Mouse (Mus musculus) forebrain, embryonic 16.5 days (tissue): ENCODE results near the gene Msantd3. TPM values are rescaled to one million over a fixed set of nuclear protein-coding genes. Genes with fewer than 3 reads are reported as not detected.

ENCODE experiments used
- ATAC-seq: fragments of 200-750 bp; cut with Nextera tagmentation; 2 replicates; pipeline ENCODE4 v1.8.0; 2017; ENCODE audit warnings: mild to moderate bottlenecking, moderate library complexity
- H3K27ac ChIP-seq: fragments of 300-500 bp; sonication (generic); 2 replicates; pipeline ENCODE4 v1.5.1; 2014; ENCODE audit warnings: low read length, control low read depth
- H3K27me3 ChIP-seq: fragments of 300-500 bp; sonication (generic); replicated peaks from 2 replicates; pipeline ENCODE4 v1.6.1; 2014; ENCODE audit warnings: low read length; ENCODE audit not compliant: control insufficient read depth, insufficient read depth
- H3K36me3 ChIP-seq: fragments of 300-500 bp; sonication (generic); 2 replicates; pipeline ENCODE4 v1.6.1; 2014; ENCODE audit not compliant: control insufficient read depth, insufficient read depth
- H3K4me1 ChIP-seq: fragments of 300-500 bp; sonication (generic); replicated peaks from 2 replicates; pipeline ENCODE4 v1.6.1; 2014; ENCODE audit warnings: low read length; ENCODE audit not compliant: control insufficient read depth, insufficient read depth
- H3K4me2 ChIP-seq: fragments of 300-500 bp; sonication (generic); 2 replicates; pipeline ENCODE4 v1.6.1; 2014; ENCODE audit warnings: mild to moderate bottlenecking, low read length, control low read depth
- H3K4me3 ChIP-seq: fragments of 300-500 bp; sonication (generic); replicated peaks from 2 replicates; pipeline ENCODE4 v1.5.1; 2014; ENCODE audit warnings: mild to moderate bottlenecking, low read length, control low read depth
- H3K9ac ChIP-seq: fragments of 300-500 bp; sonication (generic); replicated peaks from 2 replicates; pipeline ENCODE4 v1.6.1; 2014; ENCODE audit warnings: low read depth, low read length, control low read depth
- H3K9me3 ChIP-seq: fragments of 300-500 bp; sonication (generic); 2 replicates; pipeline ENCODE4 v1.6.1; 2016; ENCODE audit warnings: low read length; ENCODE audit not compliant: control insufficient read depth
- WGBS: fragments of 180-500 bp; shearing (Covaris S2); extraction: QIAGEN DNeasy Blood & Tissue Kit; methylation state at CpG from one replicate; pipeline ENCODE4 v1.1.7; 2014; 5-methylcytosine and 5-hydroxymethylcytosine counted together
- polyA plus RNA-seq: library from polyadenylated mRNA; unstranded; fragments of >200 nt; fragmentation: Nextera tagmentation; extraction: Ambion mirVana; gene quantifications from 2 replicates; pipeline ENCODE4 v1.2.1, GENCODE M21; 2015

The Msantd3 gene
- 38.6 and 45.5 TPM in 2 replicates for polyA plus RNA-seq

DNA sequence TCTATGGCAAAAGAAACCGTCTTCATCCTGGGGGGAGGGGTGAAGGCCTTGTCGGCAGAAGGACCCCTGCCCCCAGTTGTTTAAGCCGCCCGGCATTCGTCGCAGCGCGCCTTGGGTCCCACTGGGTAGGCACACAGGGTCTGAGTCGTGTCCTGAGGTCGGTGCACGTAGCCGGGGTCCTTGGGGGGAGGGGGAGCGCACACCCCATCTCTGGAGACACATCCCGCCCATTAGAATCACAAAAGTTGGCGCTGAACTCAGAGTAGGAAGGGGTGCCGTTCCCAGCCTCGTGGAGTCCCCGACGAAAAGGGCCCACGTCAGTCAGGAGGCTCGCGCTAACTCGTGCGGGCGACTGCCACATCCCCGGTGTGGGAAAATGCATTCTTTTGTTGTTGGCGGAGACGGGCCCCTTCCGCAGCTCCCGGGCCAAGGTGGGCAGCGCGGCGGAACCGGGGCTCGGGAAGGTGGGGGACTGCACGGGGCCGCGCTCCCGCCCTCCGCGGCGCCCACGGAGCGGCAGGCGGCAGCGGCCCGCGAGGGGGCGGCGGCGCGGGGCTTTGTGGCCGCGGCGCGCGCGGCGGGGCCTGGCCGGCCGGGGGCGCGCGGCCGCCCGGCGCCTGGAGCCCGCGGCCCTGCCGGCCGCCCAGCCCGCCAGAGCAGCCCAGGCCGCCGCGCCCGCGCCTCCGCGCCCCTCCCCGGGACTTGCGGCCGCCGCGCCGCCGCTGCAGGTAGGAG is at the start of gene Msantd3:
Gene Msantd3, plus strand, starts transcription at position 95 of the 735 bp plus-strand sequence.
- WGBS = 0% methylated on average over 51 of the region's 86 CpGs

DNA sequence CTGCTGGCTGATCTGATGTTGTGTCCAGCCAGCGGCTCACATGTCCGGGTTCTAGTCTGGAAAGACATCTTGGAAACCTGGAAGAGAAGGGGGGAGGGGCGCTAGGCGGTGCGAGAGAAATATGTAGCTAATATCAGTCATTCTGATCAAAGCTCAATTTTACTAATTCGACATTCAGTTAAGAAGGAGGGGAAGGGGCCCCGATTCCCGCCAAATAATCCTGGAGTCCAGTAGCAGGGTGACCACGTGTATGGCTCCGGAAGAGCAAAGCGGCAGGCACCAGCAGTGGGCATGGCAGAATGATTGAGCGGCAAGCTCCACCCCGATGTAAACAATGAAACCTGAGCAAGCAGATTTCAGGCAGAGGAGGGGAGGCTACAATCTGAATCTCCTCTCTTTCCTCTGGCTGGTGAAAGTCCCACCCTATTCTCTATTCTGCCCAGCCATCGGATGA is 48.4 kb upstream of the Msantd3 start:
- H3K9ac ChIP-seq = peak overlapping the region; percentile 38; the same call in 1 of the 2 replicates

More for the DNA sequence above, at the start of gene Msantd3:
- H3K4me2 ChIP-seq = peak within 1 kb of the TSS; percentile 83
- peaks cover 28% of the 10 kb centered on the region for H3K4me1 ChIP-seq
- no peaks in the 10 kb centered on the region for H3K27me3 ChIP-seq
- ATAC-seq = peak; percentile 67
- no peaks in the 10 kb centered on the region for H3K9me3 ChIP-seq
- H3K27ac ChIP-seq = peak within 1 kb of the TSS; percentile 88
- H3K9ac ChIP-seq = peak within 1 kb of the TSS; percentile 99
- no peaks in the 10 kb centered on the region for H3K36me3 ChIP-seq
- peak within 1 kb of the TSS; percentile 82 for H3K4me3 ChIP-seq

DNA sequence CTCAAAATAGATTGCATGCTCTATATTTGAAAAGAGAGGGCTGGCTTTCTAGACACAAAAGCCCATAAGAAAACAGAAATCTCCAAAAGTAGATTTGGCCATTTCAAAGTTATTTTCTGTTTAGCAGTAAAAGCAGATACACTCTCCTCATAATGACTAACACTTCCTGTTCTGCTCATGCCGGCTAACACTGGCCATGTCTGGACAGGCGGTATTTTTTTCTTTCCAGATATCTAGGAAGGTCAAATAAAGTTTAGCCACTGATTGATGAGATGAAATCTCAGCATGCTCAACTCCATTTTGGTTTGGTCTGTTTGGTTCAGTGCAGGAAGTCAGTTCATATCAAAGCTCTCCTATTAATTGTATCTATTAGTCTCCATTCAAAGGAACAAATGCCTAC is 47.2 kb upstream of the Msantd3 start:
- Histone ChIP-seq H3K4me1 (0 out of 2 replicates have a peak, but pooled peaks cover 2% of the 10 kb centered on the region), H3K27ac (no peak overlapping the region), H3K9me3 (no peaks in the 10 kb centered on the region), H3K4me2 (no peak overlapping the region), H3K36me3 (no peaks in the 10 kb centered on the region), H3K9ac (no peak overlapping the region), H3K4me3 (no peak overlapping the region), H3K27me3 (no peaks in the 10 kb centered on the region)
- no peak for ATAC-seq
- WGBS = 92% methylated on average over 2 of the region's 2 CpGs

More for the DNA sequence above, 48.4 kb upstream of the Msantd3 start:
- H3K27ac ChIP-seq = no peak overlapping the region
- ATAC-seq = peak; percentile 65
- H3K9me3 ChIP-seq = no peaks in the 10 kb centered on the region
- no peaks in the 10 kb centered on the region for H3K27me3 ChIP-seq
- H3K4me2 ChIP-seq = peak overlapping the region; percentile 42
- no peaks in the 10 kb centered on the region for H3K36me3 ChIP-seq
- peak overlapping the region; percentile 35 for H3K4me3 ChIP-seq
- WGBS = 15% methylated on average over 14 of the region's 14 CpGs
- H3K4me1 ChIP-seq = 0 out of 2 replicates have a peak, but pooled peaks cover 2% of the 10 kb centered on the region

DNA sequence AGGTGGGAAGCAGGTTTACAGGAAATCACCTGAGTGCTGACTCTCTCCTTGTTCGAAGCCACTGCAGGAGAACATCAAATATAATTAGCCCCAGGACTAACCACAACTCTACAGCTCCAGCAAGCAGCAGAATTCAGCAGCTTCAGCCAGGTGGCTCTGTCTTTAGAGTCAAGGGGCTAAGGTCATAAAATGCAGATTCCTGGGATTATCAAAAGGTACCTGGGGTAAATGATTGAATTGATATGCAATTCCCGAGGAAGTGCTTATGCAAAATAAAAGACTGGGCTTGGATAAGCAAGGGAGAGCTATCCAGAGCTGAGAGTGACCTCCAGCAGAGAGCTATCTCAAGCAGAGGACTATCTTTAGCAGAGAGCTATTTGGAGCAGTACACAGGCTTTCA is 28.9 kb upstream of the Msantd3 start:
- Histone ChIP-seq H3K4me3 (no peak overlapping the region), H3K4me2 (no peak overlapping the region), H3K9me3 (0 out of 2 replicates have a peak, but pooled peaks cover 3% of the 10 kb centered on the region), H3K36me3 (no peaks in the 10 kb centered on the region), H3K27ac (no peak overlapping the region), H3K4me1 (no peaks in the 10 kb centered on the region), H3K9ac (no peak overlapping the region), H3K27me3 (no peaks in the 10 kb centered on the region)
- WGBS = 68% methylated on average over 2 of the region's 2 CpGs
- ATAC-seq = no peak

DNA sequence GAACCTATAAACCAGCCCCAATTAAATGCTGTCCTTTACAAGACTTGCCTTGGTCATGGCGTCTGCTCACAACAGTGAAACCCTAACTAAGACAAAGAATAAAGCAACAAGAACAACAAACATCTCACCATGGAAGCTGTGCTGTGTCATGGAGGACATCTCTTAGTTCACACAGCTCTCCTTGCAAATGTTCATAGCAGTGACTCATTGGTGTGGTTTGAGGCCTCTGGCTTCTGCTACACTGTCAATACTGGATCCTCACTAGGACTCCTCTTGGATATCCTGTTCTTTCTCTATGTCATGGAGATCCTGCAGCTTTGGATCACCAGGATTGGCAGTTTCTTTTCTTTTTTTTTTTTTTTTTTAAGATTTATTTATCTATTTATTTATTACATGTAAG is 10.2 kb upstream of the Msantd3 start:
- 97% methylated on average over 1 of the region's 1 CpGs for WGBS
- H3K4me2 ChIP-seq = no peak overlapping the region
- no peaks in the 10 kb centered on the region for H3K4me1 ChIP-seq
- H3K9ac ChIP-seq = no peak overlapping the region
- no peaks in the 10 kb centered on the region for H3K36me3 ChIP-seq
- H3K4me3 ChIP-seq = no peak overlapping the region
- no peaks in the 10 kb centered on the region for H3K27me3 ChIP-seq
- no peaks in the 10 kb centered on the region for H3K9me3 ChIP-seq
- ATAC-seq = no peak
- no peak overlapping the region for H3K27ac ChIP-seq

DNA sequence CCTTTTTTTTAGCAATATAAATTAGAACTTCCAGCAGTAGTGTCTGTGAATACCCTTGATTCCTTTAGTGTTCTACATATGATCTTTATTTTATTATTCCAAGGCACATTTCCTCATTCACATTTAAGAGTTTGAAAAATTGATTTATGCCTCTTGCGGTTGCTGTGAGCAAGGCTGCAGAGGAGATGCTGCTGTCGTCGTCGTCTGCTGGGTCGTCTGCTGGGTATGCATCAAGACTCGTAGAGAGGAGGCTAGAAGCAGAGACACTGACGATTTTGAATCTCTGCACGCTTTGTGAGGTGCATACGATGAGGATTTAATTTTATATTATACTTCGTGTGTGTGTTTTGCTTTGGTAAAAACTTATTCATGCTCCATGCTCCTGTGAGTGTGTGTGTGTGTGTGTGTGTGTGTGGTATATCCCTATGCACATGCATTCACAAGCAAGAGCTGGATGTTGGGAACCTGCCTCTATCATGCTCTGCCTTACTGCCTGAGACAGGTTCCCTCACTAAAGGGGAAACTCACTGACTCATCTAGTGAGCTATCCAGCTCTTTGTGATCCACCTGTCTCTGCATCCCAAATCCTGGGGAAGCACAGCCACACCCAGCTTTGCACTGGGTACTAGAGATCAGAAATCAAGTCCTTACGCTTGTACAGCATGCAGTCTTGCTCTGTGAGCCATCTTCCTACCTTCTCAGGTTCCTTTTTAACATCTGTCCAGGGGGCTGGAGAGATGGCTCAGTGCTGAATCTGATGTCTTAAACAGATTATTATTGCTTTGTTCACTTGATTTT is 7.7 kb upstream of the Msantd3 start:
- no peaks in the 10 kb centered on the region for H3K9me3 ChIP-seq
- no peak overlapping the region for H3K27ac ChIP-seq
- no peak overlapping the region for H3K4me3 ChIP-seq
- no peaks in the 10 kb centered on the region for H3K4me1 ChIP-seq
- ATAC-seq = no peak
- 81% methylated on average over 11 of the region's 11 CpGs for WGBS
- H3K27me3 ChIP-seq = no peaks in the 10 kb centered on the region
- H3K9ac ChIP-seq = no peak overlapping the region
- no peak overlapping the region for H3K4me2 ChIP-seq
- no peaks in the 10 kb centered on the region for H3K36me3 ChIP-seq

DNA sequence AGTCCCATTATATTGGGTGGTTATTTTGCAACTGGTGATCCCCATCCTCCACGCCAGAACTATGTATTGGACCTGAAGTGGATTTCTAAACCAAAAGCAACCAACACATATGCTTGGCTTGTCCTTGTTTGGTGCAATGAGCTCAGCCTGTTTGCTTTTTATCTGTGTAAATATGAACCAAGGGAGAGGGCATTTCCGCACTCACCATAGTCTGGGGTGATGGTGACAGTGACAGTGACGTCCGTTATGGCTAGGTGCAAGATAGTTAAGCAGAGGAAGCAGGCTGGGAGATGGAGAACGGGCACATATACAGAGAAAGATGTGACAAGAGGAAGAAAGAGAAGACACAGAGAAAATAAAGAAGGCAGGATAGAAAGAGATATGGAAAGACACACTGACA is 3.5 kb upstream of the Msantd3 start:
- H3K36me3 ChIP-seq = no peaks in the 10 kb centered on the region
- no peak overlapping the region for H3K4me3 ChIP-seq
- no peaks in the 10 kb centered on the region for H3K27me3 ChIP-seq
- ATAC-seq = no peak
- H3K4me1 ChIP-seq = peaks cover 3% of the 10 kb centered on the region
- no peak overlapping the region for H3K4me2 ChIP-seq
- no peak overlapping the region for H3K27ac ChIP-seq
- no peaks in the 10 kb centered on the region for H3K9me3 ChIP-seq
- H3K9ac ChIP-seq = no peak overlapping the region
- 78% methylated on average over 5 of the region's 5 CpGs for WGBS

DNA sequence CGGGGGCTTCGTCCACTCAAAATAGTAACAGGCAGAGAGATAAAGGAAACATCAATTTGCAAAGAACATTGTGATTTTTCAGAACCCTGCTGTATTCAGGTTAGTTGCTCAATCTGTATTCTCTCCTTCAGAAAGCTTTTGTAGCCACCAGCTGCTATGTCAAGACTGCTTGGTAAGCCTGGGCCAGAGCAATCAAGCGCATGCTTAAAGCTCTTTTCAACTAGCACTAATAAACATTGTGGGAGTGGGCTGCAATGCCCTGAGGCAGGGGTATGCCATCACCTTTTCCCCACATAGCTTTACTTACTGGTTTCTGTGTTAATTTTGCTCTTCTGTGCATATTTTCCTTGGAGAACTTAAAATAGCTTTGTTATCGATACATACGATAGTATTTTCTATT is 2.7 kb upstream of the Msantd3 start:
- no peaks in the 10 kb centered on the region for H3K36me3 ChIP-seq
- H3K9ac ChIP-seq = no peak overlapping the region
- WGBS = 40% methylated on average over 5 of the region's 5 CpGs
- H3K27ac ChIP-seq = no peak overlapping the region
- H3K9me3 ChIP-seq = no peaks in the 10 kb centered on the region
- no peak overlapping the region for H3K4me3 ChIP-seq
- H3K4me2 ChIP-seq = no peak overlapping the region
- no peak for ATAC-seq
- H3K4me1 ChIP-seq = peaks cover 11% of the 10 kb centered on the region
- H3K27me3 ChIP-seq = no peaks in the 10 kb centered on the region

DNA sequence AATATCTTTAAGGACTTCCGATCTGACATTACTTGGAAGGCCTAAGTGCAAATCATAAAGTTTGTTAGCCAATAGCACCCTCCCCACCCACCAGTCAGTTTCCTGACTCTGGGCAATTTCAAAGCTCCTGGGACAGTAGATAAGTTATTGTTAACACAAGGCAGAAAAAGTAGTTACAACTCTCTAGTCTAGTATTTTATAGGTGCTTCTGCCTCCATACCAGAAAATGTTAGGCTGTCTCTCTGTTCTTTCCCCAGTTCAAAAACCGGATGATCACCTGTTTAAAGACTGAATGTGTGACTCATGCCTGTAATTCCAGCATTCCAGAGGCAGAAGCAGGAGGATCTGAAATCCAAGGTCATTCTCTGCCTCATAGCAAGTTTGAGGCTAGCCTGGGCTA is 1.2 kb upstream of the Msantd3 start:
- Histone ChIP-seq H3K9ac (no peak overlapping the region), H3K4me2 (no peak overlapping the region), H3K36me3 (no peaks in the 10 kb centered on the region), H3K27ac (no peak overlapping the region), H3K27me3 (no peaks in the 10 kb centered on the region), H3K4me1 (peaks cover 20% of the 10 kb centered on the region), H3K9me3 (no peaks in the 10 kb centered on the region), H3K4me3 (no peak overlapping the region)
- 96% methylated on average over 2 of the region's 2 CpGs for WGBS
- no peak for ATAC-seq
